Mouse (Mus musculus) left cerebral cortex, adult 8-10 months (tissue): ENCODE results near the gene Hpn. TPM values are rescaled to one million over a fixed set of nuclear protein-coding genes. Genes with fewer than 3 reads are reported as not detected.

ENCODE experiments used
- DNase-seq, 2 experiments: peaks; one replicate each; pipeline ENCODE4 v3.0.0; 2022; ENCODE audit warnings: low spot score in 2 of 2
- total RNA-seq, 4 experiments: library from RNA; stranded (reverse); gene quantifications; 2 replicates each; pipeline ENCODE4 v1.2.4; 2022

Hpn gene
- total RNA-seq, 4 experiments from 2014 or later = 2.0 to 4.4 (median 3.5) TPM

GRCm38 (mm10) chr7:31140941-31141340, 25.9 kb upstream of the Hpn start:
- DNase-seq = no peak

DNA sequence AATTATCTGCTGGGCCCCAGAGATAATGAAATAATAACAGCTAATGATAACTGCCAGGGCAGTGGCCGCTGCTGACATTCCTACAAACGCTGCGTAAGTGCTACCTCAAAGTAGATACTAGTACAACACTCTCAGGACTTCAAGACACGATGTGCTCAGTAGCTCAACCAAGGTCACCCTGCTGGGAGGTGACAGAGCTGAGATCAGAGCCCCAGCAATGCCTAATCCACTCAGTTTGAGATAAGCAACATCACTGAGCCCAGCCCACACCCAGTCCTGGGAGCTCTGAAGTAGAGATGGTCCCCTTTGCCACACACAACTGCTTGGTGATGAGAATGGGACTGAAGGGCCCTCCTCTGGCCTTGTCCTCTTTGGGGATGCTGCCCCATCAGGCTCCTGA, 25.2 kb upstream of the Hpn start:
- no peak for DNase-seq

GRCm38 (mm10) chr7:31139765-31140164, 24.7 kb upstream of the Hpn start:
- DNase-seq = no peak

DNA sequence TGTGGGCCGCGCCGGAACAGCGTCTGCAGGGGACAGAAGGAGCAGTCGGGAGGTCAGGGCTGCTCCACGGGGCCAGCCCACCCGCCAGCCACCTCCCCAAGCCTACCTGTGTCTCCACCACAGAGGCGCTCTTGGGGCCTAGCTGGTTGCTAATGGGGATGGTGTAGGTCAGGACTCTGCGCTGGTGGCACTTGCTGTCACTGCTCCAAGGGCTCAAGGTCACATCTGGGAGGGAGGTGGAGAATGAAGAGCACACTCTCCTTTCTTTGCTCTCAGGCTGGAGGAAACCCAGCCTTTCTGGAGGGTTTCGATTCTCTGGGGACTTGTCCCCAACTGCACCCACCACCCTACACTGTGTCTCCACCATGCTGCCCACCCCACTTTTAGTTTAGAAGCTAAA, 20.6 kb upstream of the Hpn start:
- DNase-seq = no peak

GRCm38 (mm10) chr7:31131866-31132265, 16.8 kb upstream of the Hpn start:
- DNase-seq = no peak

DNA sequence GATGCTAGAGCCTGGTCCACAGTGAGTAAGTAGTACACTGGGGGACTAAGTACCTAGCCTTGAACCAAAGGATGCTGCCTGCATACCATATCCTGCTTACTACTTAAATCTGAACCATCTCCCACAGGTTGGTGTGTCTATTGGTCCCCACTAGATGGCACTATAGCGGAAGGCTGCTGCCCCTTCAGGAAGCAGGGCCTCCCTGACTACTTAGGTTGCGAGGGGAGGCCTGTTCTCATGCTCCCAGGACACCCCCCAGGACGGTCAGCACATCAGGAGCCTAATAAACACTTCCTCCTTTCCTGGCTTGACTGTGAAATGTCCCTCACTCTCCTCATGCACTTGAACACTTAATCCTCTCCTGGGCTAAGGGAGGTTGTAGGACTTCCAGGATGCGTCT, 15.8 kb upstream of the Hpn start:
- no peak for DNase-seq

DNA sequence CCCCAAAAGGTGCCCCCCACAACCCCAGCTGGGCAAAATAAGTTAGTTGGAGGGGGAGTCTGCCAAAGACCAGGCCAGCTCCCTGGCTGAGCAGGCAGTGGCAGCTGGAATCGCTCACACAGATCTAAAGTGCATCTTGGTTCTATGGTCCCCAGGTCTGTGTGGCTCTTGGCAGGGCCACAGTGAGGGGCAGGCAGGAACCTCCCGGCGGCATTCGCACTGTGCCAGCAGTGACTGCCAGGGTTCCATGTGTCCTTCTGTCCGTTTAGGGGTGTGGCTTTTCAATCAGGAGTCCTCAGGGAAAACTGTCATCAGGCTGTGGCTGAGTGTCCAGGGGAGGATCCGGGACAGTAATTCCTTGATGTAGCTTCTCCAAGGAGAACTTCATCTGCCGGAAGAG, 15.1 kb upstream of the Hpn start:
- no peak for DNase-seq

- no peak for DNase-seq
These were observed 13.1 kb upstream of the Hpn start for GRCm38 (mm10) chr7:31128157-31128705.

DNA sequence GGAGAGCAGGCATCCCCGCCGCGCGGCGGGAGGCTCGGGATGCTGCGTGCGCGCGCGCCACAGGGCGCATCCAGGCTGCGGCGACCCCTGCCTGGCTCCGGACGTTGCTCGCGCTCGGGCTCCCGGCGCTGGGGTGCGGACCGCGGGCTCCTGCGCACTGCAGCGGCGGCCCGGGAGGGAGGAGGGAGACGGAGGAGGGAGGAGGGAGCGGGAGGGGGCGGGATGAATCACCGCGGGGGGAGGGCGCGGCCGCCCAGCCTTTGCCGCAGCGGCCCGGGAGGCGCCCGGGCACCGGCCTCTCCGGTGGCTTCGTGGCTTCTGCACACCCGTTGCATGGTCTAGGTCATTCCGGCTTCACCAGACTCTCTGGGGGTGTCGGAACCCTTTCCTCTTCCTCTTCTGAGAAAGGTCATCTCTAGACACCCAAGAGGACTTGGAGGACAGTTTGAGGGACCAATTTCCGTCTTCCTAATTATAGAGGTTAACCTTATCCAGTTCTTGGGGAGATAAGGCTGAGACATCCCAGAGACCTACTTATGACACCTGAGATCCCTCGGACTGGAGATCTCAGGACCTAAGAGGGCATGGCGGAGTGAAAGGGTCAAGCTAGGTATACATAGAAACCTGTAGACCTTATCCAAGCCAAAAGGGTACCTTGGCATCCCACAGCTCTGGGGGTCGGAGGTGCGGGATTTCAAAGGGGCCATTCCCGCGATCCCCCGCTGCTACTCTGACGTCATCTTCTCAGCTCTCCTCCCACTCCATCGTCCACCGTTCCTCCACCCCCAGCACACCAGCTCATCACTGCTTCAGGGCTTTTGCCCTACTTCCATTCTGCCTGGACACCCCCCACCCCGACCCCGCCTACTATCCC, 12.0 kb upstream of the Hpn start, which contains the start of gene Scn1b:
Gene Scn1b, minus strand, starts transcription at position 153 of the 874 bp plus-strand sequence.
- peak in 1 of 2 experiments; percentile 77 for DNase-seq

DNA sequence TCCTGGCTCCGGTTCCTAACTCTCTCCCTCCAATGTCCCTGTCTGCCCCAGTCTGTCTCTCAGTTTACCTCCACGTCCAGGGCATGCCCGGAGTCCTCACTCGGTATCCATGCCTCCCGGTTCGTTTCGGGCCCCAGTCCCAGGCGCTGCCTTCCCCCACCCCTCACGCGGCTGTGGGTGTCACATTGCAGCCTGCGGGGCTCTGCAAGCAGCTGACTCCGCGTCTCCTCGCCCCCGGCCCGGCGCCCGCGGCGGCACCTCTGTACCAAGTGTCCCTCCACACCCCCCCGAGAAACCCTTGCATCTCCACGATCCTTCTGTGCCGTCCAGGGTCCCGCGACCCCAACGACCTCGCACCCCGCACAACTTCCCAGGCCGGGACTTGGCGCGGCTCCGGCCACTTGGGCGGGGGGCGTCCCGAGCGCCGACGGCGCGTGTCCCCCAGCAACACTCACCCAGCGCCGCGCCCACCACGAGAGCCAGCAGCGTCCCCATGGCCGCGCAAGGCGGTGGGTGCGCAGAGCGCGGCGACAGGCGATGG, 11.2 kb upstream of the Hpn start:
- DNase-seq = peak in 1 of 2 experiments; percentile 63

DNA sequence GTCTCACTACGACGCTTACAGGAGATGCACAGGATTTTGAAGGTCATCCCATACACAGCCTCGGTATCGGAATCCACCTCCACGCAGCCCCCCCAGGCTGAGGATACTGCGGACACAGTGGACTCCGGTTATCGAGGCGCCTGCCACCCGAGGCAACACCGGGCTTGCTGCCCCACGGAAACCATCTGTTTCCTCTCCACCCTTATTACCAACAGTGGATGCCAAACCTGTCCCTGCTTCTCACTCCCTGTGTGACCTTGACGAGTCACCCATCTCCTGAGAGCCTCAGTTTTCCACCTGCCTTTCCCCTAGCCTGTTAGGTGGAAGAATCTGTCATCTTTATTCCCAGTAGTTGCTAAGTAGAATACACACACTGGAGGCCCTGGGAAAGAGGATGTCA, 10.0 kb upstream of the Hpn start:
- no peak for DNase-seq

DNA sequence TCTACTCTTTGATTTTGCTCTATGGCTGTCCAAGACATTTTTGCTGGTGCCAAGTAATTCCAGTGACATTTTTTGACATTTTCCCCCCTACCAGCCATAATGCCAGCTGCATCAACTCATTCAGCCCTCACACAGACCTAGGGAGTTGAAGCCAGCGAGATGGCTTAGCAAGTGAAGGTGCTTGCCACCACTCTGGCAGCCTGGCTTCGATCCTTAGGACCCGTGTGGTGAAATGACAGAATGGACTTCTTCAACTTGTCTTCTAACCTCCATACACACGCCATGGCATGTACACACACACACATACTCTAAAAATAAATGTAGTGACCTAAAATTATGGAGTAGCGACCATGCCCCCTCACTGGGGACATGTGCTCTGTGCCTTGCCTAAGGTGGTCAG, 9.3 kb upstream of the Hpn start:
- DNase-seq = no peak

GRCm38 (mm10) chr7:31123697-31124096, 8.6 kb upstream of the Hpn start:
- DNase-seq = no peak

- no peak for DNase-seq
These were observed 7.8 kb upstream of the Hpn start for GRCm38 (mm10) chr7:31122641-31123631.

DNA sequence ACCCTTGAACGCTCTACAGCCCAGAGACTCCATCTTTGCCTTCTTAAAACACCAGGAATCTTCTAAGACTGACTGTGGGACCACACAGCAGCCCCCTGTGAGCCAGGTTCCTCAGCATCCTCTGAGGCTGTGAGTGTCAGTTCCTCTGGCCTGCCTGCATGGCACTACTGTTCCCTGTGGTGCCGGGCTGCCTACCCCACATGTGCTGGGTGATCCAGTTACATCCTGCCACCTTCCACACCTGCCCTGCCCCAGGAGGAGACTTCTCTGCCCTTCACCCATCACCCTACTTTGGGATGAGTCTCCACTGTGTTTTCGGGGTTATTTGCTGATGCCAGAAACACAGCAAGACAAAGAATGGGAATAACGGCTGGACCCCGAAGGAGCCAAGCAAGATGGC, 4.5 kb upstream of the Hpn start:
- DNase-seq = no peak

- no peak for DNase-seq
These were observed 3.4 kb upstream of the Hpn start for GRCm38 (mm10) chr7:31118486-31118885.

GRCm38 (mm10) chr7:31117465-31117864, 2.4 kb upstream of the Hpn start:
- DNase-seq = no peak

GRCm38 (mm10) chr7:31116721-31117145, 1.6 kb upstream of the Hpn start:
- DNase-seq = no peak

GRCm38 (mm10) chr7:31115587-31116043, 525 bp upstream of the Hpn start:
- DNase-seq = no peak

GRCm38 (mm10) chr7:31114646-31115045, 444 bp downstream of the Hpn start:
- DNase-seq = no peak

DNA sequence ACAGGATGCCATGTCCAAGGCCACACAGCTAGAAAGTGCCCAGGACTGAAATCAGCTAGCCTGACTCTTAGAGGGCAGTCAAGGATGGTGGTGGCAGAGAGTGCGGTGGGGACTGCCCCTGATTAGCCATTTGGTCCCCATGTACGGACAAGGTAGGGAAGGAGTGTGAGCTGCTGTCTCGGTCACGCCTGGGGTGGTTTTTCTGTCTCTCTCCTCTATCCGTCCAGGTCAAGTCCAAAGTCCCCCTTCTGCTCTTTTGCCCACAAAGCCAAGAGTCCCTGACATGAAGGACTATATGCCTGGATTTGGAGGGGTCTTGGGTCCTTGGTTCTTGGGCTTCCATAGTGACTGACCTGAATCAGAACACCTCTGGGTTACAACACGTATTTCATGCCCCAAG, 1.3 kb downstream of the Hpn start:
- no peak for DNase-seq
